Mouse (Mus musculus) adrenal gland (tissue): Measurements from ENCODE around the gene Timm22.

ENCODE experiments used
- intact Hi-C: fragments of 180-260 bp; cut with DNase I; formaldehyde crosslinking; loops from one replicate; pipeline ENCODE4 v1.15.1; 2025

The Timm22 gene

DNA sequence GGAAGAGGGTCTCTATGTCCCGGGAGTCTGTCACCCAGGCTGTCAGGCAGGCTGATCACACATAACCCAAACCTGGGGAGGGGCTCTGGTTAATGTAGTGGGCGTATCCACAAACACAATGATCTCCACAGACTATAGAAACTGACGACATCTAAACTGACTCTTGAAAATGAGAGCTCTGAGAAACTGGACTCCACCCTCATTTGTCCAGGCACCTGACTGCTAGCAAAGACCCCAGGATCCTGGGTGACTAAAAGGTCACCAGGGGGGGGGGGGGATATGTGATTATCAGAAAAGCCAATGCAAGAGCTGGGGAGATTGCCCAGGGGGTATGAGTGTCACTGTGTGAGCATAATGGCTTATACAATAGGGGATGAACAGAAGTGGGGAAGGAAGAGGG, 21.0 kb upstream of the Timm22 start:
- intact Hi-C loops = no loop called here

DNA sequence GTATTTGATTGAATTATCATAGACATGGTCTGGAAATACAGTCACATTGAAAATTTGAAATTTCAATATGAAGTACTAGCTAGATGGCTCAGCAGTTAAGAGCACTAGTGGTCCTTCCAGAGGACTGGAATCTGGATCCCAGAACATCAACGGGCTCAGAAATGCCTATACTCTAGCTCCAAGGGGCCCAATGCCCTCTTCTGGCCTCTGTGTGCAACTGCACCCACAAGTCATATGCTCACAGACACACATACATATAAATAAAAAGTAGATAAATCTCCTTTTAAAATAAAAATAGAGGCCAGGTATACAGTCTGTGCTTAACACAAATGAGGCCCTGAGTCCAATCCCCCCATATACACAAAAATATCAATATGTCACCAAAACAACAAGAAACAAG, 19.7 kb upstream of the Timm22 start:
- intact Hi-C loops = no loop called here

DNA sequence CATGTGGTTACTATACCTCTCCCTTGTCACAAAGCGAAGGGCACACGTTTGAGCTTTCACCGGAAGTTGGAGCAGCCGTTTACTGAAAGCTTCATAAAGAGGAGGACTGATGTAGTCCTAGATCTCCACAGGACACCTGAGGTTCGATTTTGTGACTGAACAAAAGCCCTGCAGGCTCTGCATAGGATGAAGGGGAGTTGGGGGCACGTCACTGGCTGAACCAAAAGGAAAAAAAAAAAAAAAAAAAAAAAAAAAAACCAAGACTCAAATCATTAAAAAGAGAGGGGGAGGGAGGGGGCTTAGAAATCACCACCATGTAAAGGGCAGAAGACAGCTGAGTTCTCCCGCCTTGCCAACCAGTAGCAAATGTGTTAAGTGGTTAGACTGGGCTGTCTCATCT, 18.0 kb upstream of the Timm22 start:
- intact Hi-C loops = no loop called here

DNA sequence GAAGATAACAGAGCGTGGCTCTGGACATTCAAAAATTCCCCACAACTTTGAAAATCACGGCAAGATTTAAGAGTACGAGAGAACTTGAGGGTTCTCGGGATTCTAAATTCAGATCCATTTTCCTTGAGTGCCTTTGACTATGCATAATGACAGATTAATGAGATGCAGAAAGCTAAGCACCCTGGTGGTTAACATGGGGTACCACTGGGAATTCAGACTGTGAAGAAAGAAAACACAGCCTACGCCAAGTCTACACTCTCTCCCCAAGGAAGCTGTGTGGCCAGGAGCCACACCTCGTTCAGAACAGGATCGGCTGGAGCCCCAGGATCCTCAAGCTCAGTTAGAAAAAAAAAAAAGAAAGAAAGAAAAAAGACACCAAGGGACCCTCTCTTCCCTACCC, 14.2 kb upstream of the Timm22 start:
- intact Hi-C loops = no loop called here

DNA sequence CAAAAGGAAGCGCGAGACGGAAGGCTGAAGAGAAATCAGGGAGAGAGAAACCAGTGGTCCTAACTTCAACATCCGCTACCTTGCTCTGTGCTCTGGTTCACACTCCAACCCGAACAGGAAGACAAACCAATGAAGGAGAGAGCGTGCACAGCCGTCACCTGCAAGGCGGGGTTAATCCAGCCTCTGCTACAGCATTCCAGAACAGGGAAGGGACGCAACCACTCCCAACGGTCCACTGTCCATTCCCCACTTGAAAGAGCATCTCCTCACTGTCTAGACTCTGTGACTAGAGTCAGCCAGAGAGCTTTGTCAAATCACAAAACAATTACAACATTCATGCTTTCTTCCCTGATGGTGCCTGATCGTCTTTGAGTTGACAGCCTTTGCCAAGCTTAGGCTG, 13.8 kb upstream of the Timm22 start:
- intact Hi-C loops = no loop called here

DNA sequence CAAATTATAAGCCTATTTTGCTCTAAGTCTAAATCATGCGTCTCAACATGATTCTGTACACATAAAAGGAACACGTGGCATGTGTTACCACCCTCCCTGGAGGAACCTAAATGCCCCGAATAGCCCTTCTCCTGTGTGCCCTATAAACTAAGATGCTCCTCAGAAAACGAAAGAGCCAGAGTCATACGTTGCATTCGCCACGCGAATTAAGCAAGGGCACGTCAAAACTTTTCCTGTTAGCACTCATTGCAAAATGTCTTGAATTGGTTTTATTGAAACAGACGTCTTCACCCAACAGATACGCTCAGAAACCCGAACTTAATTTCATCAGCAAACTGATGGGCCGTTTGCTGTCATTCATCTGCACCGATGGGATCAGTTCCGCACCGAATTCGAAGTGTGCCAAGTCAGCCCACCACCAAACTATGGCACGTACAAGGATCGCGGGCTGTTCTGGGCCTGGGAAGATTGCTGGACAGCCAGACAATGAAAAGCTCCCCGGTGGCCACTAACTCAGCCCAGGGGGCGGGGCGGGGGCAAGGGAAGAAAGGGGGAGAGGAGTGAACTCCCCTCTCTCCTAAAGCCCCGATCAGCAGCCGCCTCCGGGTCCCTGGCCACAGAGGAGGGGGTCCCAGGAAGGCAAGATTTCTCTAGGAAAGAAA, 9.0 kb upstream of the Timm22 start:
- intact Hi-C loops = loop anchor here (2.0 to 5.0 kb wide), 3 partner anchors 35 to 125 kb away; no protein-coding TSS in a partner anchor

DNA sequence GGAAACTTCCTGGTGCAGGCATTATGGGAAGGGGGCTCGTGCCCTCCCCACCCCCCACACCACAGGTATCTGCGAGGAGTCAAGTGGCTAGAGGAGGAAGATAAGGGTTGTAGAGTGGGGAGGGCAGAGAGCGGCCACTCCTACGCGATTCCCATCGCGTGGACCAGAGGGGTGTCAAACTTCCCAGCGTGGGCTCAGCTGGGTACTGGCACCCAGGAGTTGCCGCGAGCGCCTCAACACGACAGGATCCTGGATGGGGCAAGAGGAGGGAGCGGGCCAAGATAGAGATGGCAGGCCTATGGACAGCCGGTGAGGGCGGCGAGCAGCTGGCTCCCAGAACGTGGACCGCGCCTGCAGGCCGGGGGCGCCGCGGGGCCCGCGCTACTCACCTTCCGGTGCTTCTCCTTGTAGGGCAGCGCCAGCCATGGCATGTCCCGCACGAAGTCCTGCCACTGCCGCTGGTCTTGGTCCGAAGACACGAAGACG, 8.4 kb upstream of the Timm22 start:
- intact Hi-C loops = loop anchor here (2.0 to 5.0 kb wide), 3 partner anchors 36 to 126 kb away; no protein-coding TSS in a partner anchor

DNA sequence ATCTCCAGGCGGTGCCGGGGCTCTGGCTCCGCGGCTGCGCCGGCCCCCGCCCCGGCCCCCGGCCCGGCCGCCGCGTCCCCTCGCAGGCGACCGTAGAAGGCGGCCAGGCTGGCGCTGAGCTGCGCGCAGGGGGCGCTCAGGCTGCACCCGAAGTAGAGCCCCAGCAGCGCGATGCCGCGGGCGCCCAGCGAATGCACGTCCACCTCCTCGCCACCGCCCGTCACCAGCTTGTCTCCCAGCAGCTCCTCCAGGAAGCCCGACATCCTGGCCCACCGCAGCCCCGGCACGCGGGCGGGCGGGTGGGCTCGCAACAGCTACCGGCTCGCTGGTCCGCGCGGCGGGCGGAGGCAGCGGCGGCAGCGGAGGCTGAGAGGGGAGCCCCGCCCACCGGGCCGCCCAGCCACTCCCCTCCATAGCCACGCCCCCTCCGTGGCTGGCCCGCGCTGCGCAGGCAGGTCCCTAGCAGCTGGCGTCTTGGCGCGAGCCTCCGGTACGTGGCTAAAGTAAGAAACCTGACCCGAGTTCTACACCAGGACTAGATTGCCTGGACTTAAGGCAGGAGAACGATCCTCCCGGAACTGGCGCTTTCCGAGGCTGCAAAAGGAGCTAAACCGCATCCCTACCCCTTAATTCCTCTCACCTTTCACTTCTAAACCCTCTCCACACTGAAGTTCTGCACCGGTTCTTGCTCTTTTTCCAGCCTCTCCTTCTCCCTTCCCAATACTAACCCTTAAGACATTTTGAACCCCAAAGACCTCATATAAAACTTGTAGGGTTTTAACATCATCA, 7.8 kb upstream of the Timm22 start, which contains the start of gene Nxn:
TSS of gene Nxn (minus strand) at position 343 of the 789 bp plus-strand sequence.
- intact Hi-C loops = loop anchor here (2.0 to 5.0 kb wide), 3 partner anchors 37 to 127 kb away; no protein-coding TSS in a partner anchor

DNA sequence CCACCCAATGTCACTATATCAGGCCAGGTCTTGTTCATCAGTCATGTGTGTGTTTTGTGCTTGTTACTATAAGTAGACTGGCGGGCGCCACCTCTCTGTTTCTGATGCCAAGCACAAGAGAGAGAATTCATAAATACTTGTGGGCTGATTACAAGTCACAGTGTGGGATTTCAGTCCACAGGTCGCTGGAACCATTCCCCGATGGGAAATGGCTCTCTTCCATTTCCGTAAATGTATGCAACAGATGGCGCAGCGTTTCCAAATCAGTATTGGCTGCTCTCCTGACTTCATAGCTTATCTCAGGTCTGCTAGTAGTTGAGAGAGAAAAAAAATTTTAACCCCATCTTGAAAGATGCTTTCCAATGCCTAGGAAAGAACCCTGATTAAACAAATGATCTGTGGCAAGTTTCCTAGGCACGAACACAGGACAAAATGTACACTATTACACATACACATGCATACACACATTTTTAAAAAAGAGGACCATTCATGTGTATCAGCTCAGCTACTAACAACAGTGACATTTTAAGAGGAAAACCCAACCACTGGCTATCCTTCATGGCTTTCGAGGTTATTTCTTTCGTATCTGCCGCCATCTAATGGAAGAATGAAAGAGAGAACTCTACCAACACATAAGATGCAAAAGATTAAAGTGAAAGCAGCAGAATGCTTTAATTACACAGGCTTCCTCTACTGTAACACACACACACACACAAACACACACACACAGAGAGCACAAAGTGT, 7.0 kb upstream of the Timm22 start:
- intact Hi-C loops = loop anchor here (2.0 to 10.0 kb wide), 6 partner anchors 37 to 315 kb away; partner anchors contain the start of genes Fam57a and Vps53

DNA sequence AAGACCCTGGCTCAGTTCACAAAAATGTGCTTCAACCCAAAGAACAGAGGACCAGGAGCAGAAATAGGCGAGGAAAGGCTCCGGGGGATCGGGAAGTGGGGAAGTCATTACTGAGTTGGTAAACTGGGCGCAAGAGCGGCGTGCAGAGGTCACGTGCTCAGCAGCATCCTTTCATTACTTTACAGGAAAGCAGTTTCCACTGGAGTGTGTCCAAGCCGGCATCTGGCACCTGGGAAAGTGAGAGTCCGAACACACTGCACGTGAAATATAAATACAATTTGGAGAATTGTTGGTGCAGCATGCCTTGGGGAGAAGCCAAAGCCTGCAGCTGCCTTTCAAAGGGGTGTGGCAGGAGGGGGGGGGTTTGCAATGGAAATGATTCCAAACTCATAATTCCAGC, 5.4 kb upstream of the Timm22 start:
- intact Hi-C loops = loop anchor here (2.0 to 10.0 kb wide), 3 partner anchors 149 to 317 kb away; partner anchors contain the start of genes Fam57a and Vps53

DNA sequence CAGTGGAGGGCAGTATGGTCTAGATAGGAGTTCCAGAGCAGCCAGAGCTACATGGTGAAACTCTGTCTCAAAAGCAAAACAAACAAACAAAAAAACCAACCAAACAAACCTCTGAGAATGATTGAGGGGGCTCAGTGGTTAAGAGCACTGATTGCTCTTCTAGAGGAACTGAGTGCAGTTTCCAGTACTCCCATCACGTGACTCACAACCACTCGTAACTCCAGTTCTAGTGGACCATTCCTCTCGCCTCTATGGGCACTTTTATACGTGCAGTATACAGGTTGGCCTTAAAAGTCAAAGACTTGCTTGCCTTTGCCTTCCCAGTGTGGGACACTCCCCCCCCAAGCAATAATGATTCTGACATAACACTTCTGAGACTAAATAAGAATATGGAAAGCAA, 1.6 kb upstream of the Timm22 start:
- intact Hi-C loops = loop anchor here (10.0 kb wide), 2 partner anchors 230 to 320 kb away; partner anchors contain the start of genes Fam57a and Vps53

DNA sequence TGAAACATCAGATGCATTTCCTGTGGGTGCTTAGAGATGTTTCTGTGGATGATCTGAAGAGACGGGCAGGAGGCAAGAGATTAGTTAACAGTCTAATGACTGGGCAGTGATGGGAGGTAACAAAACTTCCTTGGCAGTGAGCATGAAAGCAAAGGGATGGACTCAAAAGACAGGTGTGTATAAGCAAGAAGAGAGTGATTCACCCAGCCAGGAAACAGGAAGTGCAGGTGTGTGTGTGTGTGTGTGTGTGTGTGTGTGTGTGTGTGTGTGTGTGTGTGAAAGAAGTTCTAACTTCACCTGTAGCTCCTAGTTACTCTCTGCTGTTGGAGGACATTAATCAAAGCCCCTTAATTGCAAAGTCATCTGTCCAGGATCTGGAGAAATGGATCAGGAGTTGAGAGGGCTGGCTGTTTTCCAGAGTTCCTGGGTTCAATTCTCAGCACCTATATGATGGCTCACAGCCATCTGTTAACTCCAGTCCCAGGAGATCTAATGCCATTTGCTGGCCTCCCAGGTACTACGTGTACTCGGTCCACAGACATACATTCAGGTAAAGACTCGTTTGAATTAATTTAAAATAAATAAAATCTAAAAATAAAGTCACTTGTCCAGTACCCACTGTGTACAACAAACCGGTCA, 1.0 kb upstream of the Timm22 start:
- intact Hi-C loops = loop anchor here (10.0 kb wide), 2 partner anchors 231 to 321 kb away; partner anchors contain the start of genes Fam57a and Vps53

DNA sequence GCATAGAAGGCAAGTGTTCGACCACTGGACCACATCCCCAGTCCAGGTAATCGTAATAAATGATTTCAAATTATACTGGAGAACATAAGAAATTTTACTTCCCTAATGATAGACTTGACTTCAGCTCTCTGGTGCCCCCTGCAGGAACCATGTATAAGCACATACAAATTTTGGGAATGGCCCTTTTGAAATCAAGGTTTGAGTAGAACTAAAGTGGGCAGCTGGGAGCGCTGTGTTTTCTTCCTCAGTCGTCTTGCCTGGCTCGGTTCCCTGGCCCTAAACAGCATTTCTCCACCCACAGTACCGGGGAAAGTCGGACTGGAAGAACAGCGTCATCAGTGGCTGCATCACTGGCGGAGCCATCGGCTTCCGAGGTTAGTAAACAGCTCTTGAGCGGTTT, 4.1 kb downstream of the Timm22 start:
- intact Hi-C loops = loop anchor here (2.0 kb wide), 1 partner anchor 44 kb away; no protein-coding TSS in a partner anchor

DNA sequence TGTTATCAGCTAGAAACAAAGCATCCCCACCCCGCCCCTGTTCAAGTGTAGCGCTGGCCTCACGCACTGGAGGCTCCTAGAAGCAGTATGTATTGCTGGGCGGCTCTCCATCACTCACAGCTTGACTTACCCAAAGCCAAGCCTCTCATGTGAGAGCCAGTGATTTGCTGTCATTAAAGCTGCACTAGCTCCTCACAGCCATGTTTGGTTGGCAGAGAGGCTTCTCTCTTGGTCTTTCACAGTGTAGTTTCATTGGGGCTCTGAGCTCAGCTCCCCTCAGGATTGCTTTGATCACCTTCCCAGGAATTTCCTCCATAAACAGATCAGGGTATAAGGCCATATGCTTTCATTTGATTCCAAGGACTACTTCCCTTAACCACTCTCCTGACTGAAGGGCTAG, 6.5 kb downstream of the Timm22 start:
- intact Hi-C loops = no loop called here

DNA sequence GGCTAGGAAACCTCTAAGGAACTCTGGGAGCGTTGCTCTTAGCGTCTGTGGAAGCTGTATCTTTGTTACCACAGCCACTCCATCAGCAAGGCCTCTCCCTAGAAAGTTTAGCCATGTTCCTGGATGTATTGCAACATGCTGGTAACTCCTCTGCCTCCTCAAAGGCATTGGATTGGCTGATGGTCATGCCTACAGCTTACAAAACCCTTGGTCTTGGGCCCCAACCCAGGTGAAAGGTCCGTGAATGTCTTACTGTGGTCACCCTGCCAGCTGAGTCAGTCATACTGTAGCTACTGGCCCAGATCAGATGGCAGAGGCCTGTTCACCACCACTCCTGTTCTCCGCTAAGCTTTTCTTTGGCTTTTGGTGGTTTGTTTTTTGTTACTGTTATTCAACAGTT, 8.2 kb downstream of the Timm22 start:
- intact Hi-C loops = no loop called here

DNA sequence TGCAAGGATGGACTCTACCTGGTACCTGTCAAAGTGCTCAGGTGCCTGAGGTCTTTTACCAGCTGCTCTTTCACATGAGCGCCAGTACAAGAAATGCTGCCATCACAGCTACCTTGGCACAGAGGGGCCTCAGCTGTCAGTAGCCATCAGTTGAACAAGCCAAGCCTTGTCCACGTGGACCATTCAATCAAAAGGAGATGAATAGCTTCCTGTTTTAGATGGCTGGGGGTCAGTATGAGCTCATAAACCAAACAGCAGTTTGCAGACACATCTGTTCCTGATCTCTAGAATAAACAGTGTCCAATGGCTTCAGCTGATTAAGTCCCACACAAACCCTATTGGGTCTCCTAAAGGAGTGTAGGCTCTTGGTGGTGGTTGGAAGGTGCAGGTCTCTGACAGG, 9.2 kb downstream of the Timm22 start:
- intact Hi-C loops = no loop called here

DNA sequence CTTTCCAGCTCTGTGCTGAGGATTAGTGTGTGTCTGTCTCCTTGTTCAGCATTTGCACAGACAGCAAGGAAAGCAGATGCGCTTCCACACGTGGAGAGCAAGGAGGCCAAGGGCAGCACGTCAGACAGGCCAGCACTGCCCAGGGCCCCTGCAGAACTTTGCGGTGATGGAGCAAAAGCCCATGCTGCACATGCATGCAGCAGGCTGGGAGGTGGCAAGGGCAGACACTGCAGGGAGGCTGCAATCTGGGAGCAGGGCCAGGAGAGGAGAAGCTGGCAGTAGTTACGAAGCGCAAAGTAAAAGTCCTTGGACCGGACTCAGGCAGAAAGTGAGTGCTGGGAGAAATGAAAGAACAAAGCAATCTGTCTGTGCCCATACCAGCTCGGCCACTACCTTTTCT, 11.7 kb downstream of the Timm22 start:
- intact Hi-C loops = no loop called here

DNA sequence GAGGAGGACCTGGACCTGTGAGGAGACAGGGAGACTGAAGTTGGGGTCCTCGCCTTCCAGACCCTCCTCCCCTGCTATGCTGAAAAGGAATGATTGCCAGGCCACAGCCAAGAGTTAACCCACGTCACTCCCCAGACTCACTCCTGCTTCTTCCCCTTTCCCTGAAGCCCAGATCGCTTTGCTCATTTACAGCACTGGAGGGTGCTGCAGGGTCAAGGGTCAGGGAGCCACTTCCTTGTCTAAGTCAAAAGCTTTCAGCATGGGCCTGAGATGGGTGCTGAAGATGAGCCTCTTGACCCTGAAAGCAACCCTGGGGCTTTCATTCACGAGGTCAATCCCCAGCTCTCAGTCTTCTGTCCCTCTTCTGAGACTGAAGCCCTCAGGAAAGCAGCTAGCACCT, 12.4 kb downstream of the Timm22 start:
- intact Hi-C loops = no loop called here

DNA sequence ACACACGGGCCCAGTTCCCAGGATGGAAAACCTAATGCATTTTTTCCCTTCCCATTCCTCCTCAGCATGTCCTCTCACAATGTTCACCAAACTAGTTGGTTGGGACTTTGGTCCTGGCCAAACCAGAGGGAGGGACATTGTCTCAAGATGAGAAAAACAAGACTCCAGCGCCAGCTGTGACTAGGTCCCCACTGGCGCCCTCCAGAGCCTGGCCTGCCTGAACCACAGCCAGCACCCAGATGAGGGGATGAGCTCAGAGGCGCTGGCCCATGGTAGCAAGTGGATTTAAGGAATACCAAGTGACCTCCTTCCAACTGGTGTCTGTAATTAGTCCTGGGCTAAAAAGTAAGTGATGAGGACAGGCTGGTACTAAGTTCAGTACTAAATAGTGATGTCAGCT, 14.1 kb downstream of the Timm22 start:
- intact Hi-C loops = no loop called here

DNA sequence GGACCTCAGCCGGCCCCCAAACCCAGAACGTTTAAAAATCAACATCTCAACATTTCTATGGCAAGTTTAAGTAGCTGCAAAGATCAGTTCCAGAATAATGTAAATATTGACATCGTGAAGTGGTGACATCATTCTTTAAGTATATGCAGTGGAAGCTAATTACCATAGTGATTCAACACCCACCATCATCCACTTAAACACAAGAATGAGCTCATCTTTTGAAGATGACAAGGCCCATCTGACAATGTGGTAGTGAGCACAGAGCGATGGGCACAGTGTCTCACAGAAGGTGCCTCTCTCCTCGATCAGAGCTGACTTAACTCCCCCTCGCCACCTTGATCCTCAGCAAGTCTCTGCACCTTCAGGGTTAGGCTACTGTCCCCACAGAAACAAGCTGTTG, 19.0 kb downstream of the Timm22 start:
- intact Hi-C loops = no loop called here

DNA sequence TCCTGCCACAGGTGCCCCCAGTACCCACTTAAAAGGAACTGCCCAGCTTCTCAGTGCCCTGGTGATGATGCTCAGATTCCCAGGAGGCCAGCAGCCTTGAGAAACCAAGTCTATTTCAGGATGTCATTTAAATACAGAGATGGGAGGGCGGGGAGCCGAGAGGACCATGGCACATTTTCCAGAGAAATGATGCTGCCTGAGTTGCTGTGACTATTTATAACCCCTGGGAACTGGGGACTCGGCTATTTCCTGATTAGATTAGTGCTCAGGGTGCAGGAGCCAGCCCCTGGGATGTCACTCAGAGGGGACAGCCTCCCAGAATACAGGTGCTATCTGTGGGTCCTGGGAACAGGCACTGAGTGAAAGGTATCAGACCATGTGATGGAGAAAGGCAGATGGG, 21.0 kb downstream of the Timm22 start:
- intact Hi-C loops = no loop called here
